Mouse (Mus musculus) G1E (cell line): ENCODE data around the gene Efhc1. TPM values are rescaled to one million over a fixed set of nuclear protein-coding genes. Genes with fewer than 3 reads are reported as not detected.

ENCODE experiments used
- ATAC-seq: 2 replicates; pipeline ENCODE4 v1.8.0; 2016; ENCODE audit warnings: mild to moderate bottlenecking; ENCODE audit not compliant: insufficient number of reproducible peaks, poor library complexity, low FRiP score, severe bottlenecking; ENCODE audit errors: extremely low read depth
- DNase-seq: peaks from one replicate; pipeline ENCODE4 v3.0.0; 2012; ENCODE audit warnings: low spot score
- H3K27me3 ChIP-seq: 2 replicates; pipeline ENCODE4 v1.6.1; 2012; ENCODE audit warnings: mild to moderate bottlenecking, low read length, inconsistent platforms; ENCODE audit not compliant: insufficient read depth
- H3K36me3 ChIP-seq: replicated peaks from 2 replicates; pipeline ENCODE3; 2012; ENCODE audit warnings: mild to moderate bottlenecking, inconsistent platforms
- H3K4me1 ChIP-seq: 2 replicates; pipeline ENCODE4 v1.6.1; 2012; ENCODE audit warnings: low read depth, low read length, inconsistent platforms, mixed read lengths; ENCODE audit not compliant: insufficient read depth
- H3K4me3 ChIP-seq: 2 replicates; pipeline ENCODE4 v1.5.1; 2012; ENCODE audit warnings: low read depth, mild to moderate bottlenecking, inconsistent platforms, low read length, moderate library complexity, mixed read lengths
- H3K9me3 ChIP-seq: replicated peaks from 2 replicates; pipeline ENCODE4 v1.6.1; 2012; ENCODE audit warnings: inconsistent platforms
- CTCF ChIP-seq: IDR thresholded peaks from 2 replicates; pipeline ENCODE4 v1.5.1; 2012; ENCODE audit warnings: low read depth, low read length, inconsistent platforms, mixed read lengths
- GATA1 ChIP-seq: IDR thresholded peaks from 2 replicates; pipeline ENCODE4 v1.6.1; 2012; ENCODE audit warnings: borderline replicate concordance, low read length, inconsistent platforms, mixed read lengths
- GATA2 ChIP-seq: IDR thresholded peaks from 2 replicates; pipeline ENCODE4 v1.6.1; 2012; ENCODE audit warnings: low read depth, low read length, inconsistent platforms, borderline replicate concordance
- POLR2AphosphoS5 ChIP-seq: IDR thresholded peaks from 2 replicates; pipeline ENCODE4 v1.6.1; 2012; ENCODE audit warnings: low read depth, low read length, inconsistent platforms; ENCODE audit not compliant: insufficient replicate concordance
- TAL1 ChIP-seq: conservative IDR thresholded peaks from 2 replicates; pipeline ENCODE4 v1.6.1; 2012; ENCODE audit warnings: low read depth, low read length, inconsistent platforms, mixed read lengths
- polyA plus RNA-seq: library from polyadenylated mRNA; stranded (reverse); fragments of >175 nt; gene quantifications from 2 replicates; pipeline ENCODE4 v1.2.3, GENCODE M21; 2012
- total RNA-seq, 2 experiments: library from RNA; stranded (forward) in 1 of 2; stranded (reverse) in 1 of 2; fragments of 200-1000 nt in 1 of 2; fragments of >200 nt in 1 of 2; fragmentation: Nextera tagmentation in 1 of 2; gene quantifications; 2 replicates each; pipeline ENCODE4 v1.2.3; 2014 to 2017

The Efhc1 gene
- total and polyA plus RNA-seq, 3 experiments, result not detected

GRCm38 (mm10) chr1:20989461-20990083 is 38.1 kb downstream of the Efhc1 start:
- peaks cover 11% of the 10 kb centered on the region for H3K4me1 ChIP-seq
- peaks cover 27% of the 10 kb centered on the region for H3K27me3 ChIP-seq
- DNase-seq (no peak), ATAC-seq (no peak)
- H3K36me3 ChIP-seq, result no peaks in the 10 kb centered on the region
- H3K4me3 ChIP-seq, result no peak overlapping the region
- no peak for TF ChIP-seq CTCF
- no peaks in the 10 kb centered on the region for H3K9me3 ChIP-seq

GRCm38 (mm10) chr1:20993690-20994089 is 42.3 kb downstream of the Efhc1 start:
- Histone ChIP-seq H3K4me1 (peaks cover 17% of the 10 kb centered on the region), H3K36me3 (no peaks in the 10 kb centered on the region), H3K27me3 (peaks cover 27% of the 10 kb centered on the region), H3K4me3 (no peak overlapping the region), H3K9me3 (no peaks in the 10 kb centered on the region)
- ATAC-seq (no peak), DNase-seq (no peak)
- TF ChIP-seq POLR2AphosphoS5 (no peak), CTCF (no peak), TAL1 (no peak), GATA2 (no peak)

- H3K27me3 ChIP-seq, result peaks cover 25% of the 10 kb centered on the region
- H3K36me3 ChIP-seq, result no peaks in the 10 kb centered on the region
- H3K9me3 ChIP-seq, result no peaks in the 10 kb centered on the region
- no peak for TF ChIP-seq GATA1
- TF ChIP-seq POLR2AphosphoS5, result no peak
- no peak overlapping the region for H3K4me3 ChIP-seq
- H3K4me1 ChIP-seq, result peaks cover 17% of the 10 kb centered on the region
- ATAC-seq, result peak; percentile 17; the same call in 1 of the 2 replicates
- no peak for DNase-seq
Observed at GRCm38 (mm10) chr1:20994338-20994737, 42.9 kb downstream of the Efhc1 start.

- Histone ChIP-seq H3K36me3 (no peaks in the 10 kb centered on the region), H3K4me1 (peaks cover 17% of the 10 kb centered on the region), H3K27me3 (peaks cover 21% of the 10 kb centered on the region), H3K9me3 (no peaks in the 10 kb centered on the region), H3K4me3 (no peak overlapping the region)
- TF ChIP-seq GATA1 (no peak), TAL1 (no peak), POLR2AphosphoS5 (no peak), GATA2 (no peak), CTCF (no peak)
- DNase-seq (no peak), ATAC-seq (no peak)
Observed at GRCm38 (mm10) chr1:20995331-20995986, 44.0 kb downstream of the Efhc1 start.

GRCm38 (mm10) chr1:20996603-20997327 is 45.3 kb downstream of the Efhc1 start:
- no peak overlapping the region for H3K4me3 ChIP-seq
- no peaks in the 10 kb centered on the region for H3K9me3 ChIP-seq
- peaks cover 17% of the 10 kb centered on the region for H3K4me1 ChIP-seq
- H3K27me3 ChIP-seq, result peaks cover 19% of the 10 kb centered on the region
- no peaks in the 10 kb centered on the region for H3K36me3 ChIP-seq
- no peak for ATAC-seq
- TF ChIP-seq CTCF (no peak), POLR2AphosphoS5 (no peak), TAL1 (no peak), GATA1 (no peak), GATA2 (no peak)
- no peak for DNase-seq

- ATAC-seq (no peak), DNase-seq (no peak)
- Histone ChIP-seq H3K36me3 (peaks cover 1% of the 10 kb centered on the region), H3K27me3 (peaks cover 16% of the 10 kb centered on the region), H3K9me3 (no peaks in the 10 kb centered on the region), H3K4me1 (peaks cover 17% of the 10 kb centered on the region), H3K4me3 (no peak overlapping the region)
- TF ChIP-seq GATA2 (no peak), CTCF (no peak)
Observed at GRCm38 (mm10) chr1:20997328-20997689, 45.9 kb downstream of the Efhc1 start.
